Mouse (Mus musculus) layer of hippocampus, postnatal 14 days (tissue): Measurements from ENCODE around the gene Dnhd1. TPM values are rescaled to one million over a fixed set of nuclear protein-coding genes. Genes with fewer than 3 reads are reported as not detected.

Source experiments
- DNase-seq, 2 experiments: peaks; one replicate each; pipeline ENCODE4 v3.0.0; 2021 to 2022; ENCODE audit warnings: low spot score in 2 of 2, mixed read lengths in 1 of 2
- long read RNA-seq, 2 experiments: library from polyadenylated mRNA; stranded (forward); transcript quantifications; one replicate each; pipeline ENCODE4 v2.0.0; 2021
- total RNA-seq, 2 experiments: library from RNA; stranded (reverse); gene quantifications; 2 replicates each; pipeline ENCODE4 v1.2.3; 2021

Gene Dnhd1
- 1 to 10 TPM; 5.5 to 6.0 TPM for total RNA-seq
- long read RNA-seq, experiment 1 = 0 reads
- long read RNA-seq, experiment 2 = 0 reads

DNA sequence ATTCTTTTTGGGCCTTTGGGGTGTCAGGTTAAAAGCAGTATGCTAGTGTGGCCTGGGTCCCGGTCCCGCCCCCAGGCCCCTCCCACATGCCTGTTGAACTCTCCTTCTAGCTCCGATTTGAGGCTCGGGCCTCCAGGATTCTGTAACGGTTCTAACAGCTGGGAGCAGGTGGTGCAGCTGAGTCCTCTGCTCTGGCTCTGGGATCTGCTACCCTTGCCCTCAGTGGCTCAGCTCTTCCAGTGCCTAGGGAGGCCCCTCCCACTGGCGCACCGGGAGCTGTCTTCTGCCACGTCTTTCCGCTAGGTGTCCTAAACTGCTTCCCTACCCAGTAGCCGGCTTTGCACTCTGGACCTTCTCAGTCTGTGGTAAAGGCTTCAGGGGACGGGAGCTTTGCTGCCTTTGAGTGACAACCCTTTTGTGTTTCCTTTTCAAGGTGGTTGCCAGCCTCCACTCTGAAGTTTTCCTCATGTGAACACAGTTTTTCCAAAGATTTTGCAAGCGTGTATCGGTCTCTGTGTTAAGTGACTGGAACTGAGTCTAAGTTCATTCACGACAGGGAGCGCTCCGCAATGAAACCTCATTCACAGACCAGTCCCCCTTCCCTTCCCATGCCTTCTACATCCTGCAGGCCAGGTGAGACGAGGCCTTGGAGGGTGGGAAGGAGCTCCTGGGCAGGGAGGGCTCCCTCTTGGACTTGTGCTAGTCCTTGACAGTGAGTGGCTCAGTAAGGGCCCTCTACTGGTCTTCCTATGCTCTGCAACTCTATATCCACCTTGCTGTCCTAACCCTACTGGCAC is at the start of gene Dnhd1:
TSS of gene Dnhd1 (plus strand) at position 189 of the 797 bp plus-strand sequence.
- peak in 1 of 2 experiments; percentile 20 for DNase-seq

DNA sequence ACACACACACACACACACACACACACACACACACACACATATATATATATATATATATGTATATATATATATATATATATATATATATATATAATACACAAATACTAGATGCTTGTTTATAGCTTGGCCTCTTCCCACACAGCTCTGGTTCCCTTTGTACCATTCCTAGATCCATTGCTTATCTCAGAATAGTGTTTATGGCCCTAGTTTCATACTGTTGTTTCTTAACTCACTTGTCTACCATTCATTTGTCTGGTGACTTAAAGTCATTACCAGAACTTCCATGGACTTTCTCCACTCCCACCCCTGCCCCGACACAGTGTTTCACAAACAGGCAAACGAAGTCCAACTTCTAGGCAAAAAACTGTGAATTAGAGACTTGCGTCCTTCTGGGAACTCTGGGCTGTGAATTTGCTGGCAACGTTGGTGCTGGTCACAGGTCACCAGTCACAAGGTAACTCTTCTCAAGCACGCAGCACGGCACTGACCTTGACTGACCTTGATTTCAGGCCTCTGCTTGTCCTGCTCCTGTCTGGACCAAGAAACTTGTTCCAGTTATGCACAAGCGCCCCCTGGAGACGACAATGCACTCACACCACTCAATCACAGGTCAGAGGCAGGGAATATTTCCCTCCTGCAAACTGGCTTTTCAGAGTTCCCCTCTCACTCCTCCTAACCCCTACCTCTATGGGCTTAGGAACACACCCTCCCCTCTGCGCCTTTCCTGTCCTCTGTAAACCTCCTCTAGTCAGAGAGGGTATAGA is 47.6 kb upstream of the Dnhd1 start:
- peak; percentile 35 to 60 for DNase-seq

DNA sequence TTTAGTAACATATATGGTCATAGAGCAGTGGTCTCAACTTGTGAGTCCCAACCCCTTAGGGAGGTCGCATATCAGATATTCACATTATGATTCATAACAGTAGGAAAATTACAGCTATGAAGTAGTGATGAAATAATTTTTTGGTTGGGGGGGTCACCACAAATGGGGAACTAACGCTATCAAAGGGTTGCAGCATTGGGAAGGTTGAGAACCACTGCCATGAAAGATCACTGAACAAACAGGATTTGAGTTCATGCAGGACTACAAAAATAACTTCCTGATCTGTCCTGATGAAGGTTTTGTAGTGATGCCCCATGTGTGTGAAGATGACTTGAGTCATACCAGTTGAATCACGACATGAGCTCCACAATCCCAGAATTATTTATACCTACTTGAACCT is 42.2 kb upstream of the Dnhd1 start:
- no peak for DNase-seq

DNA sequence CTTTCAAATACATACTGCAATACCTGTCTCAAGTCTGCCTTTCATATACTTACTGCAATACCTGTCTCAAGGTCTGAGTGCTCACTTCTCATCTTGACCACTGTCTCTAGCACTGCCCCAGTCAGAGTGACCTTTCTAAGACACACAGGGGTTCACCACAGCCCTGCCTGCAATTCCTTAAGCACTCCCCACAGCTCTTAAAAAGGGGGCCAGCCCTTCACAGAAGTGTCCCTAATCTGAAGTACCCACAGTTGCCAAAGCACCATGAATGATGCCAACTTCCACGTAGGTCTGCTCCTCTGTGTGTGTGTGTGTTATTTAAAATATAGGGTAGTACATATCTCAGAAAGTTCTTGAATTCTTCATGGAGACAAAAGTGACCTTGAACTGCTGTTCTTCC is 38.9 kb upstream of the Dnhd1 start:
- no peak for DNase-seq

DNA sequence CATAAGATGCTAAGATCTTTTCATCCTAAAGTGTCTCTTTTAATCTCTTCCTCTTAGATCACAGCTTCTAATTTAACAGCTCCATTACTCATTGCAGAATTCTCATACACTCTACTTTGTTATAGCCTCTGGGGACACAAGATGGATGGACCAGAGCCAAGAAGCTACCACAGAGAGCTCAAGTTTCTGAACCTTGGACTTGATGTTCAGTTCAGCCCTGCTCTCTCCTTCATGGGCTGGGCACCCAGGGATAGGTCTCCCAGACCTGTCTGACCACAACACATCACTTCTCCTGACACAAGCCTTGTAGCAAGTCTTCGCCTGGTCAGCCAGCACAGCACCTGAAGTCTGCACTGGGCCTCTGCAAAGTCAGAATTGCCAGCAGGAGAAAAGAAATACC is 36.2 kb upstream of the Dnhd1 start:
- DNase-seq = no peak

DNA sequence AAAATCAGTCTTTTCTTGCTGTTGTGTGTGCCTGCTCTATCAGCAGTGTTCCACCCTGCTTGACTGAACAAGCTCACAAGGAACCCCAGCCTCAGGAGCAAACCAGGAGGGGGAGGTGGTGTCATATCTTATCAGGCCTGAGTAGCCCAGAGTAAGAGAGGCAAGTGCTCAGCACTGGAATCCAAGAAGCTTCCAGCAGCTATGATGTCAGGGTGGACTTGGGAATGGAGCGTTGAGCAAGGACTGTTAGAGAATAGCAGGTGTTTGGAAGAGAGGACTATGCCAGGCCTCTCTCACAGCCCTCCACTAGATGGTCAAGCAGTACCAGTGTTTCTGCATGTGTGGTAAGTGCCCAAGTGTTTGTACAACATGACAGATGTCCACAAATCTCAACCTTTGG is 34.9 kb upstream of the Dnhd1 start:
- DNase-seq = no peak

DNA sequence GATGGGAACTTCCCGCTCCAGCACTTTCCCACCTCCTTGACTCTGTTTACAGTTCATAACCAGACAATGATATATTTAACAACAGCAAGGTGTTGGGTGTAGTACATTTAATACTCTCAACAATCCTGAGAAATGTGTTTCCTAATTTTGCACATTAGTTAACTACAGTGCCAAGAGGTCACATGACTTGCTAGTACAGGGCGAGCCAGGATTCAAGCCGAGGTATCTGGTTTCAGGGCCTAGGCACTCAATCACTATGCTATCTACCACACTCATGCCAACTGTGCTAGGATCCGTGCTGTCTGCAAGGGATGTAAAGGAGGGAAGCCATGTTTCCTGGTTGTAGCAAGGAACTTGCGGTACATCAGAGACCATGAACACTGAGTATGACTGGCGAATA is 34.1 kb upstream of the Dnhd1 start:
- no peak for DNase-seq

DNA sequence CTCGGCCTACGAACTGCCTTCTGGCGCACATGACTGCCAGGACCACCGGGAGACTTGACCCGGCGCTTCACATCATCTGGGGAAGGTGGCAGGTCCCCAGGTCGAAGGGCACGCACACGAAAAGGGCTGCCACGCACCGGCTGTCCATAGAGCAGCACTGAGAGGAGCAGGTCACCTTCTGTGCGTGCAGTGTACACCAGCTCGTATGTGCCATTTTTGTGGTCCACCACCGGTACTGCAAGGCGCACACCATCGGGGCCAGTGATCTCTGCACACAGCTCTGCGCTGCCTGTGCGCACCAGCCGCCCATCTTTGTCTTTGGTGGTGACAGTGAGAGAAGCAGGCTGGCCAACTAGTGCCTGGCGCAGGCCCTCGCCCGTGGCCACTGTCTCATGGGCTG is 32.8 kb upstream of the Dnhd1 start:
- no peak for DNase-seq

DNA sequence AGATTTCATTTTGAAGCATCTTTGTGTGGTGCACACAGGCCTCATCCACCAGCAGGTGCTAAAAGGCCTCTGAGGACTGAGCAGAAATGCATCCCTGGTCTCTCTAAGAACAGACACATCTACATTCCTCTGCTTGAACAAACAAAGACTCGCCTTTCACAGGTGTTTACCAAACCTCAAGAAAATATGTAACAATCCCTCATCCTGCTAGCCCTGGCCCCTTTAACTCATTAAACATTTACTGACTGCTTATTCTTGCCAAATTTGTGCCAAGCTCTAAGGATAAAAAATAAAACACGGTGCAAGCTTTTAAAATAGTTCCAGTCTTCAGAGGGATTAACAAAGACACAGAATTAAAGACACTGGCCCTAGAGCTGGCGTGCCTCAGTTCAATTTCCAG is 30.9 kb upstream of the Dnhd1 start:
- no peak for DNase-seq

DNA sequence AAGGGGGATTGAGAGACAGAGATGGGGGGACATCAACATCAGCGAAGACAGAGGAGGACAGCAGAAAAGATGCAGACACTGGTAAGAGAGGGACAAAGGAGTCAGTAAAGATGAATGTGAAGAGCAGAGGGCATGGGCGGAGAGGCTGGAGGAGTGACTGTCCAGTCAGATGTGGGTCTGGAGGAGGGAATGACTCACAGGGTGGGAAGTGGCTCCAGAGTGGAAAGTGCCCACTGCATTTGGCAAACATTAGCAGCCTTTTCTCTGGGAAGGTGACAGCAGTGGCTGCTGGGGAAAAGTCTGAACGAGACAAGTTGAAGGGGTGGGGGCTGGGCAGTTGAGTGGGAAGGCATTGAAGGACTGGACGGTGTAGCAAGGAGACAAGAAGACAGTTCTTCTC is 29.6 kb upstream of the Dnhd1 start:
- no peak for DNase-seq

DNA sequence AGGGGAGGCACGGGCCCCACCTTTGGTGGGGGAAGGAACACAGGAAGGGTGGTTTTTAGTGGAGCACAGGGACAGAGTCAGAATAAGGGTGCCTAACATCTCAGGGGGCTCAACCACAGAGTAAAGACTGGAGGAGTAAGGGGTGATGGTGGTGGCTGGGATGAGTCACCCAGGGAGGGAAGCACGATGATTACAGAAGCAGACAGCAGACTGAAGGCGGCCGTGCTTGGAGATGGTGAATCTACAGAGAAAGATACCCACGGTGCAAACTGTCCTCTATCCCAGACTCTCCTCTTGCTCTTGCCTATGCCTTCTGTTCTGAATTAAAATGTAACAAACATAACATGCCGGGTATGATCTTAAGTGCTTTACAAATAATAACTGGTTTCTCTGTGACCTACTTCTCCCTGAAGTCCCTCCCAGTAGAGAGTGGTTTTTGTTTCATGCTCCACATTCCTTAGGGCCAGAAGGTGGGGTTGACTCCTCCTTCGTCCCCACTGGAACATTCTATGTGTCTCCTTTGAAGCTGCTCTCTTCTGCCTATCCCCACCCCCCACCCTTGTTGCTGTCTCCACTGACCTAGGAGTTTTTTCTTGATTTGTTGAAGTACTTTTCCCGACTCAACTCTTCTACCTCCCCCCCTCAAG is 28.9 kb upstream of the Dnhd1 start:
- no peak for DNase-seq

DNA sequence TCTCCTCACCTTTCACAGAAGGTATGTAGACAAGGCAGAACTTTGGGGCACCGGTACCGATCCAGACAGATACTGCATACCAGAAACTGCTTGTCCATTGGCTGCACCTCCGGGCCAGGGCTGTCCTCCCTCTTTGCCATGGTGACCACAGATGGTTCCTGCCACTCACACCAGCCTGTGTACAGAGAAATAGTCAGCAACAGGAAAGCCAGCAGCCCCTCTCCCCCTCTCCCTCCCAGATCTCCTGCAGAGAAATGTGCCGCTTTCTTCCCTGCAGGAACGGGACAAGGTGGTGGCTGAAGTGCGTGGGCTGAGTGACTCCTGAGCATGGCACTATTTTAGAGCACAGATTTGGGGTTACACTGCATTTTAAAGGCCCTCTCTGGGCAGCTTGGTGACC is 25.2 kb upstream of the Dnhd1 start:
- no peak for DNase-seq

DNA sequence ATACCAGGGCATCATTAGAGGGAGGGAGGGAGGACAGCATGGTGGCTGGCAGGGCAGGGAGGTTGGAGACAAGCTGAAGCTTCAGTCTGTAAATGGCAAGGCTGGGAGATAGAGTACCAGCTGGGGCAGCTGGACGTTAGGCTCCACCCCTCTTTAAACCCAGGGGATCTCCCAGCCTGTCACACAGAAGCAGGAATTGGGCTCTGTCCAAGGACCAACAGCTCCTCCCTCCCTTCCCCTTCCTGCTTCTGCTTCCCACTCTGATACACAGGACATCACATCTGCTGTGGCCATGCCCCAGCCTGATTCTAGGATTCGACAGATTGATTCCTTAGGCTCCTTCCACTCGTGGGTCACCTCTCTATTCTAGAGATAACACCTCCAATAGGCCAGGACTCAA is 22.0 kb upstream of the Dnhd1 start:
- DNase-seq = peak; percentile 19 to 61

DNA sequence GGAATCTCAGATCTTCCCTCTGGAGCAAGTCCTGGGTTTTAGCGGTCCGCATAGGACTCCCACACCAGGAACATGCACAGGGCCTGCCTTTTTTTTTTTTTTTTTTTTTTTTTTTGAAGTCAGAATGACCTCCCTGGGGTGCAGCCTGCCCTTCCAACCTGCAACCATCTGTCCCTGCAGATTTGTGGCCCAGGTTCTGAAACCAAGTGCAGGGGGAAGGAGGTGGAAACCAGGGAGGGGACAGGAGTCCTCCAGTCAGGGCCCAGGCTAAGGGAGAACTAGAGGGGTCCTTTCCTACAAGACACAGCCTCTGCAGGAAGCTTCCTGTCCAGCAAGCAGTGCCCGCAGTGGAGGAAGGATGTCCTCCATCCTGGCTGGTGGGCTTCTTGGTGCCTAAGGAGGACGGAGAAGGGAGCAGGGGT is 18.1 kb upstream of the Dnhd1 start:
- no peak for DNase-seq

DNA sequence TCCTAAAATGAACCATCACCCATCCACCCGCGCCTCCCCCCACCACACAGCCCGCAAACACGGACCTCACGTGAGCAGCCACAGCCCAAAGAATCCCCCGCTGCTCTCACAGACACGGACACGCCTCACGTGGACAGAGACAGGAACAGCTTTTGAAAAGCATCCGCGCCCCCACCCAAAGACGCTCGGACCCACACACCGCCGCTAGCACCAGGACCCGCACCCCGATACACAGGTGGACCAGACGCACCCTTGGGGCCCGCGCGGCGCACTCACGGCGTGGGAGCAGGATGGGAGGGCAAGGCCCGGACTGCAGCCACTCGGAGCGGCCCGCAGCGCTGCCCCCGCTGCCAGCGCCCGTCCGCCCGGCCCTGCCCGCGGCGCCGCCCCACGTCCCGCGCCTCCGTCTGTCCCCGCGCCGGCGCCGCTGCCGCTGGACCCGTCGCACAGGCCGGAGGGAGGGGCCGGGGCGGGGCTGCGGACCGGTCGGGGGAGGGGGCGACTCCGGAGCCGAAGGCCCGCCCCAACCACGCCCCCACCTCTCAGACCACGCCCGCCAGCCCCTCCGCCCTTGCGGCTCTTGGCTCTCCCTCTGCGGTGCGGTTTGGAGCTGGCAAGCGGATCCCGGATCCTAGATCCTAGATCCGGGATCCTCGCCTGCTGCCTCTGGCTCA is 17.4 kb upstream of the Dnhd1 start, which contains the start of gene Trim3:
TSS of gene Trim3 (minus strand) at position 445 of the 674 bp plus-strand sequence.
- peak; percentile 81 to 92 for DNase-seq

DNA sequence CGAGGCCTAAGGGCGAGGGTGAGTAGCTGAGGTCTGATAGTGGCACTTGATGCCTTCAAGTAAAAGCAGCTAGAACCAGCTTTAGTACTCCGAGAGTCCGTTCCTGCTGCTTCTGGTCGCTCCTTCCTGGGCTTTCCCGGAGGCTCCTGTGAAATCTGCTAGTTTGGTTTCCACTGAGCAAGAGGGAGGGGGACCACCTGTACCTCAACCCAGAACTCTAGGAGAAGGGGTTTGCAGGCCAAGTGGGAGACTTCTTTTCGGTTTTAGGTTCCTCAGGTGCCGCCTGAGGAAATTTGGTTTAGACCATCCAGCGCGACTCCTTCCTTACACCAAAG is 16.9 kb upstream of the Dnhd1 start:
- no peak for DNase-seq

DNA sequence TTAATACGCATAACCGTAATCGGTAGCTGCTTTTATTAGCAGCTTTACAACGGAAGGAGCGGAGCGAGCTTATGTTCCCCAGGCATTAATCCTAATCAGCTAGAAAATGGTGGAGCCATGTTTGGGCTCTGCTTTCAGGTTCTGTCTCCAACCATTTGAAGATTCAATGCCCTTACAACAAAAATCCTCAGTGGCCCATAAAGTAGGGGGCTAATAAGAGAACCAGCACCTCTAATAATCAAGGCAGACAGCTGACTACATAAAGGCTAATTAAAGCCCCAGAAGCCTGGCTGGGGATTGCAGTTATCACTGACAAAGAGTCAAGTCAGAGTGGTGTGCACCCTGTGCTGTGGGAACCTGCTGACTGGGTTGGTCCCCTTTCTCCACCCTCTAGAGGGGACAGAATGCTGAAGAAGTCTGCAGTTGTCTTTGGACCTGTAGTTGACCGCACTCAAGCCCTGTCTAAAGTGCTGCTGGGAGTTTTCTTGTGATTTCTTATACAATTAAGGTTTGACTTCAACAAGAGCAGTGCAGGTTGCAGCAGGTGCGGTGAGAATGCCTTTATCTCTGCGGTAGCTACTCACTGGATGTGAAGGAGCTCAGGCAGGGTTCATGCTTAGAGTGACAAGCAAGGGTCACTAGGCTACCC is 16.2 kb upstream of the Dnhd1 start:
- no peak for DNase-seq

DNA sequence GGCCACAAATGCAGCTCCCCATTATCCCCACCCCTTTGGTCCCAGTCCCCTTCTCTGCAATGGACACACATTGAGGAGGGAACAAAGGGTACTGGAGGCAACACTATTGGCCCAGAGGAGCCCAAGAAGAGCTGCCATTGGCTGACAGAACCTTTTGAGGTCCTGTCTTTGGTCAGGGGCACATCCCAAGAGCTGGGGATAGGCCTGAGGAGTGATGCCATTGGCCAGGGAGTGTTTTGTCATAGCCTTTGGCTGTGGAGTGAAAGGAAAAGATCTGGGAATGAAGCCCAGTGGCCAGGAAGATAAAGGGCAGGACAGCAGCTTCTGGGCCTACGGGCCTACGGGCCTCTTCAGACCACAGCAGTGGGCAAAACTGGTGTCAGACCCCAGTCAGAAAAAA is 14.9 kb upstream of the Dnhd1 start:
- DNase-seq = no peak

DNA sequence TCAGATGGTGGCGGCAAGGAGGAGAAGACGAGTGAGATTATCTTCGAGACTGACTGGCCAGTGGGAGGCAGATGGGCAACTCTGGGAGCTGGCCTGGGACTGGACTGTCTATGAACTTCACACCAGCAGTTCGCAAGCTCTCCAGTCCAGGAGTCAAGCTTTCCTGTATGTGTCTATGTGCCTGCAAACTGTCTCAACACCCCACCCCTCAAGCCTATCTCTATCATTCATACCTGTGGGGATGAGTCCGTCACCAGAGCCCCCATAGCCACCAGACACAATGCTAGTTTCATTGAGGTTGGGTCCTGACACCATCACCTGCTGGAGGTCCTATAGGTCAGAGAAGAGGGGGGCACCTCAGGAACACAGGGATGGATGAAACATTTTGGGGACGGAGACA is 11.9 kb upstream of the Dnhd1 start:
- DNase-seq = no peak

DNA sequence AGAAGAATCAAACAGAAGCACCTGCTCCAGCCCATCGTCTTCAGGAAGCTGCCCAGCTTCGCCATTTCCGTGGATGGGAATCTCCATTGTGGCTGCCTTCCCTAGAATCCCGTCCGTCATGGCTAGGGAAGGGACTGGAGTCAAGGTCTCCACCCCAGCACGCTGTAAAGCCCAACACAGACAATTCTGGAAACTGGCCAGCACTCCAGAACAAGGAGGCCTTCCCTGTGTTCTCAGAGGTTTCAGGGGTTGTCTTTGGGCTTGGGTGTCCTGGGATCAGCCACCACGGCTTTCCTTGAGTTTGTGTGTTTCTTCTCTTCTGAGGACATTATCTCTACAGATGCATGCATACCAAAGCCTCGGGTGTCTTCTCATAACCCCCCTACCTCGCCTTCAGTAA is 11.3 kb upstream of the Dnhd1 start:
- DNase-seq = no peak

DNA sequence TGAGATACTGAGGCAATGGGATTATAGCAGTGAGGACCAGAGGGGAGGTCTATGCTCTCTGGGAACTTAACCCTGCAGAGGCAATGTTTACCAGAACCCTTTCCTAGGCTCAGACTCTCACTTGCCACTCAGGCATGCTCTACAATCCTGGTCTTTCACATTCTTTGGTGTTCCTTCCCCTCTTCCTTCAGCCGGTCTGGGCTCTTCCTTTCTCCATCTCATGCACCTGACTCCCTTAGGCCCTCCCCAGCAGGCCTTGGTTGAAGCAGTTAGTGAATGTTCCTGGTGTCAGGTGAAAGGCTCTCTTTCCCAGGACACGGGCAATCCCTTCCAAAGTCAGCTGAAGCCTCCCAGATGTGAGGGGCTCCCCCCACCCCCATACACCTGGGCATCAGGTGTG is 10.9 kb upstream of the Dnhd1 start, which contains the start of gene Timm10b:
TSS of gene Timm10b (plus strand) at position 301 of the 400 bp plus-strand sequence.
- DNase-seq = no peak
